Mouse (Mus musculus): ENCODE measurements at regions not wholly inside any gene's neighbourhood (a gene's known extent, or its start where the extent isn't known, plus 50 kb on each side); places are given as distances from the start of the nearest gene placed in this dataset.

DNA sequence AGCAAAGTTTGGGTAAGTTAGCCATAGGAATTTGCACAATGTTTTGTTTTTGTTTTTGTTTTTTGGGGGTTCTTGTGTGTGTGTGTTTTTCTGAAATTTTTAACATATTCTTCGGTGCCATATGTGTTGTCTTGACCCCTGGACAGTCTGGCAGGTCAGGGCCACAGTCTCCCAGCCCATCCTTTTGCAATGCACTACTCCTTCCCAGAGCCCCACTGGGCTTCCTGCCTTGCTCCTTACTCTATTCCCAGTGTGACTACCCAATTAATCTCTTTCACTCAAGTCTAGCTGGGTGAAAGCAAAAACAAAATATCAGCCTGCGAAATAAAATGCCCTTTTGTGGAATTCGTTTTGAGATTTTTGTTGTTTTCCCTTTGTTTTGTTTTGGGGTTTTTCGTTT lies 154.6 kb upstream of the Nabp1 start:
- H3K9me3 ChIP-seq (ENCODE audit: low read depth, low read length): no peaks in the 10 kb centered on the region
- no peak for TF ChIP-seq CTCF (IDR thresholded peaks at IDR 0.05; ENCODE audit: low read depth)
- no peaks in the 10 kb centered on the region for H3K4me1 ChIP-seq (ENCODE audit: insufficient read depth)
- no peak overlapping the region for H3K9ac ChIP-seq
- ATAC-seq (ENCODE audit: insufficient read depth): no peak
- H3K27me3 ChIP-seq (ENCODE audit: insufficient read depth, low read length): no peaks in the 10 kb centered on the region
- no peak overlapping the region for H3K4me3 ChIP-seq (ENCODE audit: low read depth, low read length)
- H3K36me3 ChIP-seq (ENCODE audit: insufficient read depth): no peaks in the 10 kb centered on the region
- no peak overlapping the region for H3K4me2 ChIP-seq
- 86% methylated on average over 4 of the region's 4 CpGs for WGBS
- no peak for DNase-seq
- no peak overlapping the region for H3K27ac ChIP-seq (ENCODE audit: low read depth)

DNA sequence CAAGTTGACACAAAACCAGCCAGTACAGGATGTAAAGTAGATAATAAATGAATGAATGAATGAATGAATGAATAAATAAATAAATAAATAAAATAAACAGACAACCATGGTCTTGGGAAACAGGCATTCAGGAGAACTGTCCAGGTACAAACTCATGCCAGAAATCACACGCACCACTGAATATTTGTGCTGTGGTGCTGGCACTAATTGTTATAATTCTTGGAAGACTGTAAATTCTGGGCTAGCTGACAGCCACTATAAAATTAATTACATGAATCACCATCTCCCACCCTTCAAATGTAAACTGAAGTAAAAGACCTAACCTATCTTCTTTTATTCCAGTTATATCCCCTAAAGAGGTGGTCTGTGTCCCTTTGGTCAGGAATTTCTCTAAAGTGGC lies 151.6 kb upstream of the Nabp1 start:
- DNase-seq (no peak), ATAC-seq (ENCODE audit: insufficient read depth) (no peak)
- no peaks in the 10 kb centered on the region for H3K9me3 ChIP-seq (ENCODE audit: low read depth, low read length)
- H3K4me1 ChIP-seq (ENCODE audit: insufficient read depth): no peaks in the 10 kb centered on the region
- H3K27ac ChIP-seq (ENCODE audit: low read depth): no peak overlapping the region
- H3K4me3 ChIP-seq (ENCODE audit: low read depth, low read length): no peak overlapping the region
- 86% methylated on average over 1 of the region's 1 CpGs for WGBS
- H3K9ac ChIP-seq: no peak overlapping the region
- TF ChIP-seq CTCF (IDR thresholded peaks at IDR 0.05; ENCODE audit: low read depth): no peak
- H3K4me2 ChIP-seq: no peak overlapping the region
- H3K36me3 ChIP-seq (ENCODE audit: insufficient read depth): no peaks in the 10 kb centered on the region
- no peaks in the 10 kb centered on the region for H3K27me3 ChIP-seq (ENCODE audit: insufficient read depth, low read length)

DNA sequence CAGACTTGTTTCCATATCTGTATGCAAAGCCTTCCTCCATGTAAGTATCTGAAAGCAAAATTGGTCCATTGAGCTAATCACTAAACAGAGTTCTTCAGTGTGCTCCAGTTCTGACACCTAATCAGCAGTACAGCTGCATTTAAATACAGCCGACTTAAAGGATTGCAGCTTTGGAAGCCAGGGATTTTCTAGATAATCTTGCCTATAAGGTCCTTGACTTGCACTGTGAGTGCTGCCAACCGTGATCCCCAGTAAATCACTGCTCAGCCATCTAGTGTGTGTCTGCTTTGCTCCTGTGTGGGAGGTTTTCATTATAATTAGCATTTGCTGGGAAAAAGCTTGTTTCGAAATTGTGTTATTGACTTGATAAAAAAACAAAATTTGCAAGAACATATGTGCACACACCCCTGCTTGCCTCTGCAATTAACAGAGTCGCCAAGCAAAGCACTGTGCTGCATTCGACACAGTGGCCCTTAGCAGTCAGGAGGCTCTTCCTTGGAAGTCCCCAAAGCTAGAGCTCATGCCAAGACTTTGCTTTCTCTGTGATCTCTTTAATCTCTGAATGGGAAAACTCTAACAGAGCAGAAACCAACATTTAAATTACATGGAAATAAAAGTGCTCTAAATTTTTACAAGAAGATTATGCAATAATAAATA lies 150.0 kb upstream of the Nabp1 start:
- Histone ChIP-seq H3K4me1 (ENCODE audit: insufficient read depth) (no peaks in the 10 kb centered on the region), H3K4me2 (no peak overlapping the region), H3K9me3 (ENCODE audit: low read depth, low read length) (no peaks in the 10 kb centered on the region), H3K27me3 (ENCODE audit: insufficient read depth, low read length) (no peaks in the 10 kb centered on the region), H3K36me3 (ENCODE audit: insufficient read depth) (no peaks in the 10 kb centered on the region), H3K27ac (ENCODE audit: low read depth) (no peak overlapping the region), H3K4me3 (ENCODE audit: low read depth, low read length) (no peak overlapping the region), H3K9ac (no peak overlapping the region)
- 53% methylated on average over 5 of the region's 5 CpGs for WGBS
- DNase-seq (peak; percentile 51), ATAC-seq (ENCODE audit: insufficient read depth) (no peak; the same call in 1 of the 2 replicates)
- TF ChIP-seq CTCF (IDR thresholded peaks at IDR 0.05; ENCODE audit: low read depth): no peak

DNA sequence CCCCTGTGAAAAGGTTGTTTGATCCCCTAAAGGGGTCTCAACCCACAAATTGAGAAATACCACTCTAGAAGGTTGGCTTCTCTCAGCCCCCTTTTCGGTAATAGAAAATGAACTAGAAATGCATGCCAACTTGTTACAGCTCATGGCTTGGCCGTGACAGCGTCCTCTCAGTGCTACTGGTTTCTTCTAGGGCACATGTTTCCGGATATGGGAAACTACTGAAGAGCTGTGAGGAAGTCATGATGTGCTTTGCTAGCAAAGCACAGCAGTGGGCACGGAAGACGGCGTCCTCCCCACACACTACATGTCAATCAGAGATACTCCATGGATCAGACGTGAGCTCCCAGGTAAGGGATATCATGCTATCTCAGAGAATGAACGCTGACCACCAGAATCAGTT lies 148.1 kb upstream of the Nabp1 start:
- no peak for TF ChIP-seq CTCF (IDR thresholded peaks at IDR 0.05; ENCODE audit: low read depth)
- DNase-seq (no peak), ATAC-seq (ENCODE audit: insufficient read depth) (no peak)
- H3K27ac ChIP-seq (ENCODE audit: low read depth): no peak overlapping the region
- no peak overlapping the region for H3K4me2 ChIP-seq
- no peaks in the 10 kb centered on the region for H3K4me1 ChIP-seq (ENCODE audit: insufficient read depth)
- WGBS: 82% methylated on average over 9 of the region's 9 CpGs
- no peaks in the 10 kb centered on the region for H3K9me3 ChIP-seq (ENCODE audit: low read depth, low read length)
- H3K4me3 ChIP-seq (ENCODE audit: low read depth, low read length): no peak overlapping the region
- no peaks in the 10 kb centered on the region for H3K27me3 ChIP-seq (ENCODE audit: insufficient read depth, low read length)
- no peaks in the 10 kb centered on the region for H3K36me3 ChIP-seq (ENCODE audit: insufficient read depth)
- H3K9ac ChIP-seq: no peak overlapping the region

DNA sequence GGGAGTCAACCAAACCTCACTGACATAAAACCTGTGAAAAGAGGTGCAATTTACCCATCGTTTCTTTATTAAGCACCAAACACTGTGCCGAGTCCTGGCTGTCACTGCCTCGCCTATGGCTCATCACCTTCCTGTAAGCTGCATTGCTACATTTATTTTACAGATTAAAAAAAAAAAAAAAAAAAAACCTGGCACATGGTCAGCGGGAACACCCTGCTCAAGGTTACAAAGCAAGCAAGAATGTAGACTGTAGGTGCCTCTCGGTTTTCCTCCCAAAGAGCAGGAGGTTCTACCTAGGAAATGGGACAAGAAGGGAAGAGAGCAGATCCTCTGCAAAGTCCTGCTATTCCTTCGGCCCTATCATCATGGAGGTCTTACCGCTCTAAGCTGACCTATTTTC lies 146.9 kb upstream of the Nabp1 start:
- no peaks in the 10 kb centered on the region for H3K27me3 ChIP-seq (ENCODE audit: insufficient read depth, low read length)
- H3K36me3 ChIP-seq (ENCODE audit: insufficient read depth): no peaks in the 10 kb centered on the region
- TF ChIP-seq CTCF (IDR thresholded peaks at IDR 0.05; ENCODE audit: low read depth): no peak
- H3K27ac ChIP-seq (ENCODE audit: low read depth): no peak overlapping the region
- no peak overlapping the region for H3K9ac ChIP-seq
- no peaks in the 10 kb centered on the region for H3K9me3 ChIP-seq (ENCODE audit: low read depth, low read length)
- ATAC-seq (ENCODE audit: insufficient read depth) (no peak), DNase-seq (no peak)
- H3K4me2 ChIP-seq: no peak overlapping the region
- 89% methylated on average over 7 of the region's 7 CpGs for WGBS
- no peak overlapping the region for H3K4me3 ChIP-seq (ENCODE audit: low read depth, low read length)
- H3K4me1 ChIP-seq (ENCODE audit: insufficient read depth): no peaks in the 10 kb centered on the region

DNA sequence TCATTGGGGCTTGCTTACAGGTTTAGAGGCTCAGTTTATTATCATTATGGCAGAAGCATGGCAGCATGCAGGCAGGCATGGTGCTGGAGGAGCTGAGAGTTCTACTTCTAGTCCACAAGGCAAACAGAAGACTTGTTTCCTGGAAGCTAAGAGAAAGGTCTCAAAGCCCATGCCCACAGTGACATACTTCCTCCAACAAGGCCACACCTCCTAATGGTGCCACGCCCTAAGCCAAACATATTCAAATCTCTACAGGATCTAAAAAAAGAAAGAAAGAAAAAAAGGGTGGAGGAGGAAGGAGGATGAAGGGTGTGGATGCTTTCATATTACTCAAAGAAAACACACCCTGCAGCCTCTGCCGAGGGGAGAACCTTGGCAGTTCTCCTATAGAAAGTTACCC lies 146.3 kb upstream of the Nabp1 start:
- no peaks in the 10 kb centered on the region for H3K4me1 ChIP-seq (ENCODE audit: insufficient read depth)
- WGBS: 62% methylated on average over 2 of the region's 2 CpGs

DNA sequence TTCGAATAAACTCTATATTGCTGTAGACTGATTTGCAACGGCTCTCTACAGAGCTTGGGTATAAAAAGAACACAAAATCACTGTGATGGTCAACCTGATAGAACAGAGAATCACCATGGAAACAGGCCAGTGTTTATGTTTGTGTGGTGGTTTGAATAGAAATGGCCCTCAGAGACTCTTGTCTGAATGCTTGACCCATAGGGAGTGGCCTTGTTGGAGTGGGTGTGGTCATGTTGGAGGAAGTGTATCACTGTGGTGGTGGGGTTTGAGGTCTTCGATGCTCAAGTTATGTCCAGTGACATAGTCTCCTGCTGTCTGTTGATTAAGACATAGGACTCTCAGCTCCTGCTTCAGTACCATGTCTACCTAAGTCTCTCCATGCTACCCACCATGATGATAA lies 144.8 kb upstream of the Nabp1 start:
- Histone ChIP-seq H3K27me3 (ENCODE audit: insufficient read depth, low read length) (no peaks in the 10 kb centered on the region), H3K4me1 (ENCODE audit: insufficient read depth) (no peaks in the 10 kb centered on the region), H3K36me3 (ENCODE audit: insufficient read depth) (no peaks in the 10 kb centered on the region), H3K9ac (no peak overlapping the region), H3K4me3 (ENCODE audit: low read depth, low read length) (no peak overlapping the region), H3K4me2 (no peak overlapping the region), H3K9me3 (ENCODE audit: low read depth, low read length) (no peaks in the 10 kb centered on the region), H3K27ac (ENCODE audit: low read depth) (no peak overlapping the region)
- ATAC-seq (ENCODE audit: insufficient read depth) (no peak), DNase-seq (no peak)
- 81% methylated on average over 3 of the region's 3 CpGs for WGBS
- TF ChIP-seq CTCF (IDR thresholded peaks at IDR 0.05; ENCODE audit: low read depth): no peak

More for the DNA sequence above, 146.3 kb upstream of the Nabp1 start:
- ATAC-seq (ENCODE audit: insufficient read depth) (no peak), DNase-seq (no peak)
- Histone ChIP-seq H3K27ac (ENCODE audit: low read depth) (no peak overlapping the region), H3K9ac (no peak overlapping the region), H3K36me3 (ENCODE audit: insufficient read depth) (no peaks in the 10 kb centered on the region), H3K9me3 (ENCODE audit: low read depth, low read length) (no peaks in the 10 kb centered on the region), H3K4me2 (no peak overlapping the region), H3K27me3 (ENCODE audit: insufficient read depth, low read length) (no peaks in the 10 kb centered on the region), H3K4me3 (ENCODE audit: low read depth, low read length) (no peak overlapping the region)
- TF ChIP-seq CTCF (IDR thresholded peaks at IDR 0.05; ENCODE audit: low read depth): no peak
